Mouse (Mus musculus): ENCODE data around the gene Pygo1. TPM values are rescaled to one million over a fixed set of nuclear protein-coding genes. Genes with fewer than 3 reads are reported as not detected.

Pygo1 gene
- total RNA-seq, 2 experiments from 2014 or later, result 14.6 to 14.9 TPM

DNA sequence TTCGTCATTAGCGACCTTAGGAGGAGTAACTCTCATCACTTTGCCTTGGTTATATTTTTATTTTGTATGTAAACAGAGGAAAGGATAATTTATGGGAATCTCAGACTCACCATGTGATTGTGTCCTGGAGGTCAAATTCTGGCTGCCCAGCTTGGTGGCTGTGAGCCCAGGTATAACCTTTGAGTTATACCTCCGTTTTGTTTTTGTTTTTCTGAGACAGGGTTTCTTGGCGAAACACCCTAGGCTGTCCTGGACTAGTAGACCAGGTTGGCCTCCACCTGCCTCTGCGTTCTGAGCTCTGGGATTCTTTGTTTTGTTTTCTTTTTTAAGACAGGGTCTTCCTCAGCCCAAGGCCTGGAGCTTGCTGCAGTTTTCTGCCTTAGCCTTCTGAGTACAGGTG lies 63.3 kb downstream of the Pygo1 start:
- DNase-seq (ENCODE audit: low spot score), result no peak

DNA sequence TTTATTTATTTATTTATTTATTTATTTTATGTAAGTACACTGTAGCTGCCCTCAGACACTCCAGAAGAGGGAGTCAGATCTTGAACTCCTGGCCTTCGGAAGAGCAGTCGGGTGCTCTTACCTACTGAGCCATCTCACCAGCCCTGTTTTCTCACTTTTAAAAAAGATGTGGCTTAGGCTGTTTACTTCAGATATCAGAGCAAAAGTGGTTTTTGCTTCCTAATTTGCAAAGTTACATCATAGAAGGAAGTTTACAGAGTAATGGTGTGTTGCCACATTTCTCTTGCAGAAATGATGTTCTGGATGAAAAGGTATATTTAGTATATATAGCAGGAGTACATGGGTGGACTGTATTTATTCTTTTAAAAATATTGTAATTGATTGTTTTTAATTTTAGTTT lies 66.0 kb downstream of the Pygo1 start:
- DNase-seq (ENCODE audit: low spot score), result no peak

DNA sequence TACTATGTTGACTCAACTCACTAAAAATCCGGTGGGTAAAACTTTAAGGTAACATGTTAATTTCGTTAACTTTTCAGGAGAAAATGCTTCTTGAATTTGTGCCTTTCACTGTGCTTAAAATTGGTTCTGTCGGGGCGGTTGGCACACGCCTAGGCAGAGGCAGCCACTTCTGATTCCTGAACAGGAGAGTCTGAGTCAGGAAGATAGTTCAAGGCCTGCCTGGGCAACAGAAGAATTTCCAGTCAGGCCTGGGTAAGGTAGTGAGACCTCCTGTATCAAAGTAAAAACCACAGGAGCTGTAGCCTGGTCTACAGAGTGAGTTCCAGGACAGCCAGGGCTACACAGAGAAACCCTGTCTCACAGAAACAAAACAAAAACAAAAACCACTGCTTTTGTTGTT lies 67.1 kb downstream of the Pygo1 start:
- no peak for DNase-seq (ENCODE audit: low spot score)

GRCm38 (mm10) chr9:72996167-72996566 lies 70.7 kb downstream of the Pygo1 start:
- DNase-seq (ENCODE audit: low spot score), result peak; percentile 18

GRCm38 (mm10) chr9:72996806-72997205 lies 71.4 kb downstream of the Pygo1 start:
- DNase-seq (ENCODE audit: low spot score), result no peak

DNA sequence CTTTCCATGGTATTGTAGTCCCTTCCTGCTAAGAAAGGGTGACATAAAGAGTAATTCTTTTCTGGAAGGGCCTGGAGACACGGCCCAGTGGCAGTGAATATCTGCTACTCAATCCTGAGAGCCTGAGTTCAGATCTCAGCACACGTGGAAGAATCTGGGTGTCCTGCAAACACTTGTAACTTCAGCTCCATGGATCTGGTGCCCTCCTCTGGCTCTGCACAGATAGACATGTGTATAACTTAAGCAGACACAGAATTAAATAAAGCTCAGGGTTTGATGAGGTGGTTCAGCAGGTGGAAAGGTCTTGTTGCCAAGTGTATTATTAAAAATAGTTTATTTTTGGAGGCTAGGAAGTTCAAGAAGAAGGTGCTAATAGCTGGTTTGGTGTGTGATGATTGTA lies 75.0 kb downstream of the Pygo1 start:
- no peak for DNase-seq (ENCODE audit: low spot score)

DNA sequence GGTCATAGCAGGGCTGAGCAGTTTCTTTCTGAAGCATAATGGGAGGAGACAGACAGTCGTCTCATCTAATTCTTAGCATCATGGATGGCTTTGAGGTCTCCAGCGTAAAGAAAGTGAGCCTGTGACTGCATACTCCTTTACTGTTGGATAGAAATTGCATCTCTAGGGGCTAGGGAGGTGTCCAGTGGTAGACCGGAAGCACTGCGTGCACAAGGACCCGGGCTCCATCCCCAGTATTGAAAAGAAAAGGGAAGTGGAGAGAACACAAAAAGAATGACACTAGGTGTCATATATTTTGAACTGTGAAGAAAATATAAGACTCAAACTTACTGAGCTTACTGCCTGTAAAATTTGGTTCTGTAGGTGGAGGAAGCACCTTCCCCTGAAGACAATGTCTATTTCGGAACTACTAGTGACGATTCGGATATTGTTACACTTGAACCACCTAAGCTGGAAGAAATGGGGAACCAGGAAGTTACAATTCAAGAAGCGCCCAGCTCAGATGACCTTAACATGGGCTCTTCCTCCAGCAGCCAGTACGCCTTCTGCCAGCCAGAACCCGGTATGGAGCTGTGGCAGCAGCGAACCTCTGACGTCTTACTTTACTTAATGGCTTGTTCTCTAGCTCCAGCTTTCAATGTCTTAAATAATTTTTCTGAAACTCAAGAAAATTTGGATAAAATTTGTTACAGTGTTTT lies 76.0 kb downstream of the Pygo1 start:
- no peak for DNase-seq (ENCODE audit: low spot score)

Other genes with a start within 250 kb of the Pygo1 start
- under 1 TPM; 0.02 to 0.07 TPM for gene Prtg, start 118.8 kb upstream of the Pygo1 start, total RNA-seq (2021)
- 1 to 10 TPM in 1 of 2 experiments, under 1 TPM in 1; 1.00 to 1.0 TPM for gene Dyx1c1, start 33.1 kb downstream of the Pygo1 start, total RNA-seq (2021)
- gene Gm44503, start 33.2 kb downstream of the Pygo1 start, total RNA-seq (2021), result not detected
- gene Ccpg1os, start 59.7 kb downstream of the Pygo1 start, total RNA-seq (2021), result 10 to 100 TPM; 11.4 to 13.2 TPM
- 10 to 100 TPM; 87.4 to 93.7 TPM for gene Ccpg1, start 59.8 kb downstream of the Pygo1 start, total RNA-seq (2021)
- gene Pigb, start 114.7 kb downstream of the Pygo1 start, total RNA-seq (2021), result 1 to 10 TPM; 3.3 to 3.7 TPM
- 1 to 10 TPM; 1.3 to 2.0 TPM for gene Rab27a, start 119.2 kb downstream of the Pygo1 start, total RNA-seq (2021)
- not detected for gene Khdc3, start 176.2 kb downstream of the Pygo1 start, total RNA-seq (2021)
- not detected for gene Gm20509, start 176.8 kb downstream of the Pygo1 start, total RNA-seq (2021)
- gene Rsl24d1, start 187.8 kb downstream of the Pygo1 start, total RNA-seq (2021), result 10 to 100 TPM; 34.5 to 36.7 TPM